Mouse (Mus musculus) cerebellum, postnatal 25 days (tissue): ENCODE measurements around the gene Acp7.

Experiments used
- DNase-seq, 2 experiments: peaks; one replicate each; pipeline ENCODE4 v3.0.0; 2021; ENCODE audit warnings: mixed read lengths in 2 of 2

Acp7 gene

GRCm38 (mm10) chr7:28575597-28575996 is 55.5 kb downstream of the Acp7 start:
- DNase-seq, result no peak

GRCm38 (mm10) chr7:28573236-28573635 is 57.9 kb downstream of the Acp7 start:
- no peak for DNase-seq

- DNase-seq, result no peak
Measured at GRCm38 (mm10) chr7:28572689-28573088, 58.4 kb downstream of the Acp7 start.

GRCm38 (mm10) chr7:28570982-28571682 is 60.0 kb downstream of the Acp7 start:
- DNase-seq, result peak in 1 of 2 experiments; percentile 47

GRCm38 (mm10) chr7:28570291-28570981 is 60.7 kb downstream of the Acp7 start:
- peak; percentile 77 to 83 for DNase-seq

- DNase-seq, result peak; percentile 70 to 80
Measured at GRCm38 (mm10) chr7:28568253-28568652, 62.9 kb downstream of the Acp7 start.

GRCm38 (mm10) chr7:28567539-28567938 is 63.6 kb downstream of the Acp7 start:
- DNase-seq, result no peak

GRCm38 (mm10) chr7:28565407-28565806 is 65.7 kb downstream of the Acp7 start:
- no peak for DNase-seq

GRCm38 (mm10) chr7:28562951-28563350 is 68.2 kb downstream of the Acp7 start:
- DNase-seq, result peak; percentile 62 to 67

GRCm38 (mm10) chr7:28562371-28562770 is 68.8 kb downstream of the Acp7 start:
- DNase-seq, result peak; percentile 75 to 80

- peak; percentile 63 to 73 for DNase-seq
Measured at GRCm38 (mm10) chr7:28561967-28562366, 69.2 kb downstream of the Acp7 start.

GRCm38 (mm10) chr7:28560856-28561255 is 70.3 kb downstream of the Acp7 start:
- DNase-seq, result no peak

- DNase-seq, result peak in 1 of 2 experiments; percentile 65
Measured at GRCm38 (mm10) chr7:28558486-28558885, 72.6 kb downstream of the Acp7 start.

GRCm38 (mm10) chr7:28557708-28558107 is 73.4 kb downstream of the Acp7 start:
- no peak for DNase-seq
